Comparison of ENCODE assay signal across 27 mouse cellular contexts in genomic region chr9:96449514-96449913, GRCm38 (mm10). TPM values are rescaled to one million over a fixed set of nuclear protein-coding genes. Genes with fewer than 3 reads are reported as not detected.
DNase-seq lines count a peak whose midpoint lies in the region; ATAC-seq and TF ChIP-seq lines count a peak whose summit lies in the region.
"Had no signal": no experiment of that assay in that cellular context is flagged by ENCODE, and none has a peak within 500 bp of the region (broad histone marks: within the 10 kb centered on the region; RNA-seq: fewer than 3 reads in every experiment).

No protein-coding gene starts in this region.

- peak; percentile 67 for ATAC-seq in inflammation-experienced regulatory T-cells, adult 6 months
- ATAC-seq: forebrain, embryonic 14.5 days; forebrain, postnatal 0 days; hindbrain, postnatal 0 days; intestine, embryonic 15.5 days had no signal

- H3K27ac ChIP-seq in MEL (ENCODE audit: control insufficient read depth, low read depth, low read length), result no peak overlapping the region
- H3K27ac ChIP-seq: embryonic facial prominence, embryonic 12.5 days; embryonic facial prominence, embryonic 15.5 days; heart, embryonic 15.5 days; hindbrain, embryonic 14.5 days; hindbrain, postnatal 0 days; intestine, embryonic 15.5 days had no signal

- TF ChIP-seq RAD21 in MEL (IDR thresholded peaks at IDR 0.05; ENCODE audit: low read depth, low read length), result no peak

- no peak for TF ChIP-seq EP300 in MEL (IDR thresholded peaks at IDR 0.05; ENCODE audit: low read depth in 1 of 2, low read length in 2 of 2)

- no peaks in the 10 kb centered on the region for H3K9me3 ChIP-seq in MEL (replicated peaks; ENCODE audit: insufficient read depth, low read length)
- H3K9me3 ChIP-seq: embryonic facial prominence, embryonic 12.5 days; embryonic facial prominence, embryonic 15.5 days; G1E; heart, embryonic 15.5 days; intestine, embryonic 15.5 days had no signal

- H3K4me3 ChIP-seq in MEL (ENCODE audit: control insufficient read depth in 1 of 2, insufficient read depth in 1 of 2, low read depth in 2 of 2, low read length in 2 of 2), result peak overlapping the region; percentile 5 to 24; a peak in 3 of 4 replicates
- H3K4me3 ChIP-seq: embryonic facial prominence, embryonic 12.5 days; embryonic facial prominence, embryonic 15.5 days; heart, embryonic 12.5 days; heart, embryonic 15.5 days; intestine, embryonic 15.5 days had no signal

- no peaks in the 10 kb centered on the region for H3K79me2 ChIP-seq in MEL (ENCODE audit: control insufficient read depth, insufficient read depth, low read length, poor library complexity)

- no peaks in the 10 kb centered on the region for H3K36me3 ChIP-seq in MEL (ENCODE audit: control insufficient read depth in 1 of 2, insufficient read depth in 2 of 2, low read length in 2 of 2)
- H3K36me3 ChIP-seq: embryonic facial prominence, embryonic 12.5 days; embryonic facial prominence, embryonic 15.5 days; G1E; heart, embryonic 12.5 days; heart, embryonic 15.5 days; intestine, embryonic 15.5 days had no signal

- no peak overlapping the region for H3K9ac ChIP-seq in MEL (ENCODE audit: control insufficient read depth, low read depth, low read length, poor library complexity, severe bottlenecking)
- H3K9ac ChIP-seq: embryonic facial prominence, embryonic 12.5 days; embryonic facial prominence, embryonic 15.5 days; forebrain, postnatal 0 days; heart, embryonic 12.5 days; heart, embryonic 15.5 days; hindbrain, embryonic 14.5 days; intestine, embryonic 15.5 days had no signal

- TF ChIP-seq CTCF in MEL (IDR thresholded peaks at IDR 0.05 in 2 of 3, conservative IDR thresholded peaks at IDR 0.05 in 1 of 3; ENCODE audit: control insufficient read depth in 1 of 3, insufficient read depth in 1 of 3, low read depth in 2 of 3, low read length in 3 of 3, poor library complexity in 1 of 3, severe bottlenecking in 1 of 3), result no peak

- DNase-seq in CD4-positive, CD25-positive, alpha-beta regulatory T cell, adult 2 months (ENCODE audit: low read depth, low spot score), result peak; percentile 24
- no peak for DNase-seq in MEL (ENCODE audit: low read depth, low spot score)
- DNase-seq in kidney, adult 8-10 months, result no peak
- no peak for DNase-seq in urinary bladder, postnatal 25 days (ENCODE audit: low spot score)
- DNase-seq in layer of hippocampus, adult 18-20 months (ENCODE audit: low spot score in 2 of 2), result no peak
- DNase-seq: adrenal gland, postnatal 10 days; adrenal gland, postnatal 36 days; B cell, adult 2 months; cerebellum, adult 18-20 months; cerebellum, adult 9-10 months; cerebellum, postnatal 14 days; forebrain, postnatal 0 days; gastrocnemius, postnatal 25 days; heart, adult 18-20 months; heart, postnatal 10 days; heart, postnatal 4 days; kidney, adult 11 months had no signal

- no peak for TF ChIP-seq POLR2A in MEL (IDR thresholded peaks at IDR 0.05; ENCODE audit: control insufficient read depth in 1 of 2, insufficient read depth in 1 of 2, low read depth in 1 of 2, low read length in 2 of 2, poor library complexity in 1 of 2)

- no peaks in the 10 kb centered on the region for H3K27me3 ChIP-seq in MEL (ENCODE audit: control insufficient read depth in 1 of 2, insufficient read depth in 2 of 2, low read length in 2 of 2)
- H3K27me3 ChIP-seq: embryonic facial prominence, embryonic 12.5 days; embryonic facial prominence, embryonic 15.5 days; heart, embryonic 12.5 days; heart, embryonic 15.5 days; intestine, embryonic 15.5 days had no signal

- no peaks in the 10 kb centered on the region for H3K4me1 ChIP-seq in MEL (ENCODE audit: control insufficient read depth in 1 of 2, insufficient read depth in 2 of 2, low read length in 2 of 2)
- H3K4me1 ChIP-seq: embryonic facial prominence, embryonic 12.5 days; embryonic facial prominence, embryonic 15.5 days; intestine, embryonic 15.5 days had no signal

TF ChIP-seq in MEL, 35 proteins besides CTCF, POLR2A, EP300 and RAD21:
- no peak for TF ChIP-seq UBTF (IDR thresholded peaks at IDR 0.05; ENCODE audit: borderline replicate concordance, insufficient read depth, low read depth, low read length)
- TF ChIP-seq GATA1 (IDR thresholded peaks at IDR 0.05; ENCODE audit: low read depth, low read length), result no peak
- TF ChIP-seq SMC3 (IDR thresholded peaks at IDR 0.05; ENCODE audit: low read depth, low read length), result no peak
- TF ChIP-seq NELFE (IDR thresholded peaks at IDR 0.05; ENCODE audit: low read depth, low read length), result no peak
- no peak for TF ChIP-seq BHLHE40 (IDR thresholded peaks at IDR 0.05; ENCODE audit: borderline replicate concordance, low read depth, low read length)
- no peak for TF ChIP-seq ETS1 (IDR thresholded peaks at IDR 0.05; ENCODE audit: low read depth, low read length)
- no peak for TF ChIP-seq KAT2A (conservative IDR thresholded peaks at IDR 0.05; ENCODE audit: low read depth, low read length)
- TF ChIP-seq NRF1 (IDR thresholded peaks at IDR 0.05; ENCODE audit: insufficient read depth, low read depth, low read length, poor library complexity, severe bottlenecking), result no peak
- no peak for TF ChIP-seq POLR2AphosphoS5 (IDR thresholded peaks at IDR 0.05; ENCODE audit: borderline replicate concordance, low read depth, low read length)

RNA-seq across cellular contexts. Expression of gene Rnf7, which starts 29.0 kb away (rescaled TPM):
- 138 and 157 TPM in 2 replicates for total RNA-seq in MEL (2012; rRNA removed)
- polyA plus RNA-seq in MEL (2012; ENCODE audit: insufficient read depth in 1 of 2, insufficient read length in 2 of 2, low read depth in 1 of 2, low replicate concordance in 2 of 2, missing spikeins in 1 of 2), result 100 to 1,000 TPM in 1 of 2 experiments, not detected in 1; 105 TPM
- polyA plus RNA-seq in inflammation-experienced regulatory T-cells, adult 6 months (2017; shearing (Covaris generic)), result 100 to 1,000 TPM in 2 of 3 experiments, 10 to 100 TPM in 1; 98.2 to 121 (median 115) TPM
- total RNA-seq in layer of hippocampus, adult 18-20 months (2021), result 10 to 100 TPM; 62.0 to 66.0 TPM
